Mouse (Mus musculus) frontal cortex, postnatal 36 days (tissue): ENCODE measurements around the gene Dennd5a.
"Not testable (repeated sequence)": the region's sequence is repeated elsewhere in the genome, so short reads cannot be mapped to it uniquely, and the experiment has no call there.

Experiments
- DNase-seq, 2 experiments: peaks; one replicate each; pipeline ENCODE4 v3.0.0; 2022; ENCODE audit warnings: low spot score in 2 of 2

Dennd5a gene

GRCm38 (mm10) chr7:109959716-109960612, at the start of gene Dennd5a:
TSS of gene Dennd5a (minus strand) at chr7:109960470.
- peak in 1 of 2 experiments; percentile 73 for DNase-seq

GRCm38 (mm10) chr7:110009084-110009483, 48.8 kb upstream of the Dennd5a start:
- no peak for DNase-seq

GRCm38 (mm10) chr7:110008513-110008912, 48.2 kb upstream of the Dennd5a start:
- DNase-seq: no peak

- DNase-seq: no peak
These were observed 46.4 kb upstream of the Dennd5a start for GRCm38 (mm10) chr7:110006471-110007195.

GRCm38 (mm10) chr7:110005976-110006375, 45.7 kb upstream of the Dennd5a start:
- no peak for DNase-seq

GRCm38 (mm10) chr7:110002968-110003367, 42.7 kb upstream of the Dennd5a start:
- DNase-seq: peak; percentile 24 to 26

- no peak for DNase-seq
These were observed 41.8 kb upstream of the Dennd5a start for GRCm38 (mm10) chr7:110002092-110002491.

GRCm38 (mm10) chr7:109998388-109998787, 38.1 kb upstream of the Dennd5a start:
- DNase-seq: no peak

- no peak for DNase-seq
These were observed 33.1 kb upstream of the Dennd5a start for GRCm38 (mm10) chr7:109993157-109993959.

- no peak for DNase-seq
These were observed 31.0 kb upstream of the Dennd5a start for GRCm38 (mm10) chr7:109991286-109991685.

- DNase-seq: peak in 1 of 2 experiments; percentile 36
These were observed 26.5 kb upstream of the Dennd5a start, which contains the start of gene Tmem41b for GRCm38 (mm10) chr7:109986775-109987174. TSS of gene Tmem41b (minus strand) at chr7:109986929.

- peak; percentile 98 to 99 for DNase-seq
These were observed 25.9 kb upstream of the Dennd5a start for GRCm38 (mm10) chr7:109986133-109986669.

GRCm38 (mm10) chr7:109985661-109986132, 25.4 kb upstream of the Dennd5a start:
- no peak for DNase-seq

GRCm38 (mm10) chr7:109984608-109985007, 24.3 kb upstream of the Dennd5a start:
- not testable (repeated sequence) for DNase-seq

GRCm38 (mm10) chr7:109977131-109977530, 16.9 kb upstream of the Dennd5a start:
- not testable (repeated sequence) for DNase-seq

- DNase-seq: no peak
These were observed 15.9 kb upstream of the Dennd5a start for GRCm38 (mm10) chr7:109975966-109976715.

GRCm38 (mm10) chr7:109969542-109969941, 9.3 kb upstream of the Dennd5a start:
- no peak for DNase-seq

GRCm38 (mm10) chr7:109968924-109969450, 8.7 kb upstream of the Dennd5a start:
- DNase-seq: no peak

GRCm38 (mm10) chr7:109967805-109968579, 7.7 kb upstream of the Dennd5a start:
- DNase-seq: peak in 1 of 2 experiments; percentile 54
